Mouse (Mus musculus): Measurements from ENCODE around the gene Pdzd2.

DNA sequence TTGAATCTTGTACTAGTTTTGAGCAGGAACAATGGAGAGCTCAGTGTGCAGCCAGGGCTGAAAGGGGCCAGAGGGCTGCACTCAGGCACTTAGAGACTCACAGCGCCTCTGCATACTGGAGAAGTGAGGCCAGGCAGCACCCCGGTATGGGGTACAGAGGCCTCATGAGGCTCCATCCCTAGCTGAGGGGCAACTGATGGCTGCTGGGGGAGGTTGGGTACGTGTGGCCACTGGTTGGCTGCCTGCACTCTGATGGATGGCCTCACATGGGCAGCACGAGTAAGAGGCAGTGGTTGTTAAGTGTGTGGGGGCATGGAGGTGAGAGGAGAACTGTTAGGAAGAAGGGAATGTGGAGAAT, 398.3 kb downstream of the Pdzd2 start:
- TF ChIP-seq GATA1 (IDR thresholded peaks at IDR 0.05; ENCODE audit: low read length): no peak
- TF ChIP-seq TAL1 (IDR thresholded peaks at IDR 0.05; ENCODE audit: low read length): no peak
